Comparison of ENCODE assay signal across 17 mouse cellular contexts in the genomic region with DNA sequence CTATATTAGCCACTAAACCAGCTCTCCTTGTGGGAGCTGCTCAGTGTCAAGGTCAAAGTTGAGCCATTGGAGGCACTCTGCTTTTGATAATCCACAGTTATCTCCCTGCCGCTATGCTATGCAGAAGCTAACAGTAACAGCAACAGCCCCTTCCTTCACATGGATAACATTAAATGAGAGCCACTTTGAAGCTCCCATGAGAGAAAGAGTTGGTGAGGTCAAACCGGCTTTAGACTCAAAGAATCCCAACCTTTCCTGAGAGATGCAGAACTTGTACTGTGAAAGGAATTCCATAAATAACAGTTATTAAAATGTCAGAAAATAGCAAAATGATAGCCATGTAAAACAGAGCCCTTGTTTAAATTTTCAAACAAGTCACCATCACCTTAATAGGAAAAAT.
"Had no signal": no experiment of that assay in that cellular context is flagged by ENCODE, and none has a peak within 500 bp of the region (broad histone marks: within the 10 kb centered on the region; RNA-seq: fewer than 3 reads in every experiment).

No protein-coding gene starts in this region.

- H3K9me3 ChIP-seq: liver, embryonic 13.5 days; lung, embryonic 15.5 days; midbrain, embryonic 12.5 days; neural tube, embryonic 13.5 days had no signal

- H3K27me3 ChIP-seq: liver, embryonic 13.5 days; lung, embryonic 15.5 days; megakaryocyte, embryonic 14.5 days; midbrain, embryonic 12.5 days; neural tube, embryonic 13.5 days had no signal

- H3K4me3 ChIP-seq: liver, embryonic 13.5 days; lung, embryonic 15.5 days; megakaryocyte, embryonic 14.5 days; midbrain, embryonic 12.5 days; neural tube, embryonic 13.5 days had no signal

- H3K36me3 ChIP-seq: liver, embryonic 13.5 days; lung, embryonic 15.5 days; midbrain, embryonic 12.5 days; neural tube, embryonic 13.5 days had no signal

- ATAC-seq: inflammation-experienced regulatory T-cells, adult 6 months; liver, postnatal 0 days; midbrain, embryonic 16.5 days had no signal

- H3K27ac ChIP-seq: liver, embryonic 13.5 days; lung, embryonic 15.5 days; macrophage; midbrain, embryonic 12.5 days; neural tube, embryonic 13.5 days; stomach, postnatal 0 days had no signal

- DNase-seq: layer of hippocampus, adult 9-11 months; layer of hippocampus, postnatal 36 days; liver; liver, embryonic 13.5 days; liver, postnatal 0 days; lung, postnatal 14 days; right cerebral cortex, adult 18-20 months; right cerebral cortex, postnatal 25 days; thymus, postnatal 4 days had no signal

- H3K4me2 ChIP-seq: liver, embryonic 13.5 days; lung, embryonic 15.5 days; midbrain, embryonic 12.5 days; neural tube, embryonic 13.5 days had no signal

- H3K4me1 ChIP-seq: liver, embryonic 13.5 days; lung, embryonic 15.5 days; megakaryocyte, embryonic 14.5 days; midbrain, embryonic 12.5 days; neural tube, embryonic 13.5 days had no signal

- H3K9ac ChIP-seq: liver, embryonic 13.5 days; liver, postnatal 0 days; lung, embryonic 15.5 days; midbrain, embryonic 12.5 days; neural tube, embryonic 13.5 days had no signal
